Mouse (Mus musculus) liver, embryonic 14.5 days (tissue): ENCODE measurements around the gene Mrgprd.

ENCODE experiments used
- CTCF ChIP-seq: IDR thresholded peaks from 2 replicates; pipeline ENCODE4 v1.5.1; 2016; ENCODE audit warnings: antibody characterized with exemption, low read depth, control low read depth
- EP300 ChIP-seq: IDR thresholded peaks from 2 replicates; pipeline ENCODE4 v1.6.1; 2016; ENCODE audit warnings: antibody characterized with exemption, low read depth

GRCm38 (mm10) chr7:145281396-145281795 lies 33.2 kb upstream of the Mrgprd start:
- TF ChIP-seq CTCF = no peak
- no peak for TF ChIP-seq EP300
